Mouse (Mus musculus) neural tube, embryonic 14.5 days (tissue): ENCODE results near the gene D430019H16Rik. TPM values are rescaled to one million over a fixed set of nuclear protein-coding genes. Genes with fewer than 3 reads are reported as not detected.

Source experiments
- ATAC-seq: fragments of 200-750 bp; cut with Nextera tagmentation; 2 replicates; pipeline ENCODE4 v1.8.0; 2017; ENCODE audit warnings: low read depth, mild to moderate bottlenecking, moderate TSS enrichment, moderate library complexity
- H3K27ac ChIP-seq: fragments of 300-500 bp; sonication (generic); 2 replicates; pipeline ENCODE4 v1.5.1; 2014; ENCODE audit warnings: low read depth, mild to moderate bottlenecking, control low read depth, low read length, moderate library complexity, mixed read lengths
- H3K27me3 ChIP-seq: fragments of 300-500 bp; sonication (generic); 2 replicates; pipeline ENCODE4 v1.6.1; 2014; ENCODE audit warnings: low read length; ENCODE audit not compliant: control insufficient read depth, insufficient read depth
- H3K36me3 ChIP-seq: fragments of 300-500 bp; sonication (generic); 2 replicates; pipeline ENCODE4 v1.6.1; 2014; ENCODE audit warnings: low read length, mixed read lengths; ENCODE audit not compliant: control insufficient read depth, insufficient read depth
- H3K4me1 ChIP-seq: fragments of 300-500 bp; sonication (generic); 2 replicates; pipeline ENCODE4 v1.6.1; 2014; ENCODE audit warnings: low read length; ENCODE audit not compliant: control insufficient read depth, insufficient read depth
- H3K4me2 ChIP-seq: fragments of 300-500 bp; sonication (generic); 2 replicates; pipeline ENCODE4 v1.6.1; 2014; ENCODE audit warnings: mild to moderate bottlenecking, low read depth, low read length, control low read depth
- H3K4me3 ChIP-seq: fragments of 300-500 bp; sonication (generic); 2 replicates; pipeline ENCODE4 v1.5.1; 2014; ENCODE audit warnings: low read depth, low read length, control low read depth, mixed read lengths
- H3K9ac ChIP-seq: fragments of 300-500 bp; sonication (generic); replicated peaks from 2 replicates; pipeline ENCODE4 v1.6.1; 2014; ENCODE audit warnings: low read depth, mild to moderate bottlenecking, control low read depth, low read length, mixed read lengths
- H3K9me3 ChIP-seq: fragments of 300-500 bp; sonication (generic); 2 replicates; pipeline ENCODE4 v1.6.1; 2016; ENCODE audit warnings: low read length; ENCODE audit not compliant: control insufficient read depth
- WGBS: fragments of 180-500 bp; shearing (Covaris S2); extraction: QIAGEN DNeasy Blood & Tissue Kit; methylation state at CpG from one replicate; pipeline ENCODE4 v1.1.7; 2014; 5-methylcytosine and 5-hydroxymethylcytosine counted together
- polyA plus RNA-seq: library from polyadenylated mRNA; unstranded; fragments of >200 nt; fragmentation: Nextera tagmentation; extraction: Ambion mirVana; gene quantifications from 2 replicates; pipeline ENCODE4 v1.2.1, GENCODE M21; 2014

D430019H16Rik gene
- polyA plus RNA-seq, 1 experiment from 2014 or later = 30.4 TPM

DNA sequence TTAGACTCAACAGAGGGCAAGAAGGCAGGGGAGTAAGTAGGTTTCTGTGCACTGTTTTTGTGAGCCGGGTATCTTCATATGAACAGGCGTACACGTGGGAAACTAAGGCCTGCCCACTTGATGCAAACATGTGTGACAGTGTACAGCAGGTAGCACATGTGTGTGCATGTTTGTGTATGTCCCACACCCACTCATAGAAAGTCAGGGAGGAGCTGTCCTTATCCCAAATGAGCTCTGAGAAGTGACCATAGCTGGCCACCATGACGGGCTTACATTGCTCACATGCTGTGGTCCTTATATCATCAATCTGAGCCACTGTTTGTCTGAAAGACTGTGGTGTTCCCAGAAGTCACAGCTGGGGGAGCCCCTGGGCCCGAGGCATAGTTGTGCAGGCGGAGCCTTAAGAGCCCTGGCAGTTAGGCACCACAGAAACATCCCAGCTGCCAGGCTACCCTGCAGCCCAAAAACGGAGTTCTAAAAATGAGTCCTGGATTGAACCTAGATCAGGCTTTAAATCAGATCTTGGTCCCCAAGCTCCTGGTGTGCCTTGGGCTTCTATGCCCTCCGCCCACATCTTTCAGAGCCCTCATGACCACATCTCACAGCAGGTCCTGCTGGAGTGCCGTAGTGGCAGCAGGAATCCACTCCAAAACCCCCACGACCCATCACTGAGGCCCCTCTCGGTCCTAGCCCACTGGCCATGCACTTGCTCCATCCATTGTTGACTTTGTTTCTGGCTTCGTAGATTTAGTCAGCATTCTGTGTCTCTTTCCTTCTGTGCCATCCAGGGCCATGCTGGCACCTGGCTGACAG lies 88.1 kb downstream of the D430019H16Rik start:
- Histone ChIP-seq H3K9me3 (no peaks in the 10 kb centered on the region), H3K27me3 (no peaks in the 10 kb centered on the region), H3K9ac (no peak overlapping the region), H3K36me3 (no peaks in the 10 kb centered on the region), H3K4me2 (no peak overlapping the region), H3K4me3 (no peak overlapping the region), H3K27ac (no peak overlapping the region), H3K4me1 (peaks cover 4% of the 10 kb centered on the region; the same call in 1 of the 2 replicates)
- WGBS = 78% methylated on average over 12 of the region's 12 CpGs
- ATAC-seq = no peak

DNA sequence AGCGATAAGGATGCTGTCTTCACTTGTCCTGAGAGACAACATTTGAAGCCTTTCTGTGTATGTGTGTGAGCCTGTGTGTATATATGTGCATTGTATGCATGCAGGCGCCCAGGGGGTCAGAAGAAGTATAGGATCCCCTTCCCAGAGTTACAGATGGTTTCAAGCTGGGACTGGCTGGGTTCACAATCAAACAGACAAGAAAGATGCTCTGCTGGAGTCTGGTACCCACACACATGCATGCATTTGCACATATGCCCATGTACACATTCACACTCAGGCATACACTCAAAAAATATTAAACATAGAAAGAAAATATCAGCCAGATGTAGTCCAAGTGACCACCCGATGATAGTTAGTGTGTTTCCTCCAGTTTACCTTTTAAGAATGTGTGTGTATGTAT lies 88.9 kb downstream of the D430019H16Rik start:
- Histone ChIP-seq H3K27ac (no peak overlapping the region), H3K9ac (no peak overlapping the region), H3K4me3 (no peak overlapping the region), H3K4me1 (peaks cover 4% of the 10 kb centered on the region; the same call in 1 of the 2 replicates), H3K36me3 (no peaks in the 10 kb centered on the region), H3K27me3 (no peaks in the 10 kb centered on the region), H3K4me2 (no peak overlapping the region), H3K9me3 (no peaks in the 10 kb centered on the region)
- ATAC-seq = no peak
- 96% methylated on average over 3 of the region's 3 CpGs for WGBS

Other genes starting within 250 kb of the D430019H16Rik start
- not detected in 2 replicates for gene Tcl1, start 231.1 kb upstream of the D430019H16Rik start, polyA plus RNA-seq
- 19.7 and 29.9 TPM in 2 replicates for gene Tunar, start 120.0 kb upstream of the D430019H16Rik start, polyA plus RNA-seq
- 0.43 and 1.1 TPM in 2 replicates for gene Bdkrb2, start 109.4 kb downstream of the D430019H16Rik start, polyA plus RNA-seq
- 0.39 TPM in 1 of 2 replicates, not detected in the other for gene Bdkrb1, start 149.2 kb downstream of the D430019H16Rik start, polyA plus RNA-seq
- gene Gskip, start 231.0 kb downstream of the D430019H16Rik start, polyA plus RNA-seq = 30.3 and 34.3 TPM in 2 replicates
- gene Atg2b, start 231.4 kb downstream of the D430019H16Rik start, polyA plus RNA-seq = 19.5 and 24.0 TPM in 2 replicates